ENCODE assay signal across 10 mouse cellular contexts in the genomic region with DNA sequence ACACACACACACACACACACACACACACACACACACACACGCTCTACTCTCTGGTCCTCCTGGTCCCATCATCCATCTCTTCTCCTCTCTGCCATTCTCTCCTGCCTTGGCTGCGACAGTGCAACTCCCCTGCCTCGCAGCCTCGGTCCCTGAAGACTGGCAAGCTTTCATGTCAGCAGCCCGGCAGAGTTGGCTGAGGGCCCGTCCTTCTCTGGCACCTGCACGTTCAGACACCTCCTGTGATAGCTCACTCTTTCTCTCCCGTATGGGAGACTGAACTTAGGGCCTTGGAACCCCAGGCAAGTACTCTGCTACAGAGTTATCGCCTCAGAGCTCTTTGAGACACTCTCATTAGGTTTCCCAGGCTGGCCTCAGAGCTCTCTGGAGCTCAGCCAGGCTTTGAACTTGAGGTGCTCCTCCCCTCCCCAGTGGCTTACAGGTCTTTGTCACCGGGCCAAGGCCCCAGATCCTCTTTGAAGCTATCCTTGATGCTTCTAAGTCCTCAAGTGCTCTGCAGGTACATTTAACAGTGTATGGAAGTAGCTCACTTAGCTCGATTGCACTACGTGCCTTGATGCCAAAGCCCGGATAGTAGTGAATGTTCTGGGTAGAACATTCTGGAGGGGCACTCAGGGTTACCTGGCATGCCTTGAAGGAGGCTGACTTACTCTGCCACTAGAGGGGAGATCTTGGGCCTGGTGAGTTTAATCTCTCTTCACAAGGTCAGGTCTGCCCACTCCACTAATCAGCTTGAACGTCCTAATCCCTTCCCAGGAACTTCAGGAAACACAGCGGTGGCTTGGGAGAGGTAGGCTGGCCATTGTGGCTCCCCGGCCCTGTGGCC. TPM values are rescaled to one million over a fixed set of nuclear protein-coding genes. Genes with fewer than 3 reads are reported as not detected.
DNase-seq lines count a peak whose midpoint lies in the region; ATAC-seq and TF ChIP-seq lines count a peak whose summit lies in the region.
"Had no signal": no experiment of that assay in that cellular context is flagged by ENCODE, and none has a peak within 500 bp of the region (broad histone marks: within the 10 kb centered on the region; RNA-seq: fewer than 3 reads in every experiment).

No protein-coding gene starts in this region.

- ATAC-seq in intestine, embryonic 16.5 days = no peak
- no peak for ATAC-seq in intestine, postnatal 0 days
- ATAC-seq in embryonic facial prominence, embryonic 15.5 days (ENCODE audit: insufficient number of reproducible peaks, low FRiP score, low TSS enrichment, low read depth) = no peak
- no peak for ATAC-seq in inflammation-experienced regulatory T-cells, adult 6 months
- ATAC-seq: Patski had no signal

- no peaks in the 10 kb centered on the region for H3K9me3 ChIP-seq in intestine, embryonic 16.5 days (ENCODE audit: control insufficient read depth, low read length)
- H3K9me3 ChIP-seq in intestine, postnatal 0 days (ENCODE audit: control insufficient read depth) = no peaks in the 10 kb centered on the region
- H3K9me3 ChIP-seq in embryonic facial prominence, embryonic 15.5 days (replicated peaks) = no peaks in the 10 kb centered on the region

- 74% methylated on average over 16 of the region's 16 CpGs for WGBS in intestine, embryonic 16.5 days
- WGBS in intestine, postnatal 0 days = 78% methylated on average over 16 of the region's 16 CpGs
- 59% methylated on average over 16 of the region's 16 CpGs for WGBS in embryonic facial prominence, embryonic 15.5 days

- peaks cover 28% of the 10 kb centered on the region for H3K4me1 ChIP-seq in intestine, embryonic 16.5 days (ENCODE audit: control insufficient read depth, insufficient read depth, low read length)
- peaks cover 11% of the 10 kb centered on the region for H3K4me1 ChIP-seq in intestine, postnatal 0 days (replicated peaks; ENCODE audit: control insufficient read depth, insufficient read depth, low read length)
- H3K4me1 ChIP-seq in embryonic facial prominence, embryonic 15.5 days = peaks cover 64% of the 10 kb centered on the region

- DNase-seq in adrenal gland, postnatal 14 days = peak; percentile 78
- DNase-seq in lung, adult 18-20 months = peak; percentile 53 to 71
- DNase-seq in adipocyte (ENCODE audit: low spot score) = no peak
- DNase-seq in T-cell, adult 2 months (ENCODE audit: low spot score) = no peak

- peaks cover 16% of the 10 kb centered on the region; the same call in 1 of the 2 replicates for H3K27me3 ChIP-seq in intestine, embryonic 16.5 days (replicated peaks; ENCODE audit: control insufficient read depth, insufficient read depth, low read length)
- peaks cover 18% of the 10 kb centered on the region for H3K27me3 ChIP-seq in intestine, postnatal 0 days (replicated peaks; ENCODE audit: control insufficient read depth, insufficient read depth, low read length)
- peaks cover 16% of the 10 kb centered on the region for H3K27me3 ChIP-seq in embryonic facial prominence, embryonic 15.5 days
- H3K27me3 ChIP-seq: Patski had no signal

- no peak overlapping the region for H3K27ac ChIP-seq in intestine, embryonic 16.5 days (ENCODE audit: low read length)
- H3K27ac ChIP-seq in intestine, postnatal 0 days (ENCODE audit: low read depth, low read length) = no peak overlapping the region
- peak overlapping the region; percentile 85 for H3K27ac ChIP-seq in embryonic facial prominence, embryonic 15.5 days (replicated peaks)
- H3K27ac ChIP-seq: macrophage had no signal

- peak overlapping the region; percentile 68; the same call in 1 of the 2 replicates for H3K9ac ChIP-seq in intestine, embryonic 16.5 days (ENCODE audit: low read depth, low read length)
- H3K9ac ChIP-seq in intestine, postnatal 0 days (ENCODE audit: low read depth, low read length) = no peak overlapping the region
- no peak overlapping the region for H3K9ac ChIP-seq in embryonic facial prominence, embryonic 15.5 days

- H3K36me3 ChIP-seq in intestine, embryonic 16.5 days (ENCODE audit: control insufficient read depth, insufficient read depth, low read length) = no peaks in the 10 kb centered on the region
- no peaks in the 10 kb centered on the region; the same call in 1 of the 2 replicates for H3K36me3 ChIP-seq in intestine, postnatal 0 days (ENCODE audit: control insufficient read depth, insufficient read depth)
- no peaks in the 10 kb centered on the region for H3K36me3 ChIP-seq in embryonic facial prominence, embryonic 15.5 days

- TF ChIP-seq CTCF in intestine, postnatal 0 days (IDR thresholded peaks at IDR 0.05; ENCODE audit: low read depth) = no peak

- no peak overlapping the region for H3K4me2 ChIP-seq in intestine, embryonic 16.5 days (ENCODE audit: low read depth, low read length)
- no peak overlapping the region for H3K4me2 ChIP-seq in intestine, postnatal 0 days (replicated peaks; ENCODE audit: low read depth)
- no peak overlapping the region for H3K4me2 ChIP-seq in embryonic facial prominence, embryonic 15.5 days (replicated peaks)

- H3K4me3 ChIP-seq in intestine, embryonic 16.5 days (ENCODE audit: low read length) = no peak overlapping the region
- no peak overlapping the region for H3K4me3 ChIP-seq in intestine, postnatal 0 days (ENCODE audit: low read depth, low read length)
- no peak overlapping the region for H3K4me3 ChIP-seq in embryonic facial prominence, embryonic 15.5 days (replicated peaks)

RNA-seq across cellular contexts. Expression of a gene that starts 2.5 kb away (rescaled TPM):
- polyA plus RNA-seq in intestine, embryonic 16.5 days (2015; fragmentation: Nextera tagmentation; extraction: Ambion mirVana) = 12.3 and 14.4 TPM in 2 replicates
- polyA plus RNA-seq in intestine, postnatal 0 days (2015; fragmentation: Nextera tagmentation; extraction: Ambion mirVana) = 17.5 and 20.2 TPM in 2 replicates
- 30.9 and 35.0 TPM in 2 replicates for total RNA-seq in adrenal gland, postnatal 14 days (2021)
- polyA plus RNA-seq in embryonic facial prominence, embryonic 15.5 days (2015; fragmentation: Nextera tagmentation; extraction: Ambion mirVana) = 32.7 and 33.3 TPM in 2 replicates
- polyA plus RNA-seq in inflammation-experienced regulatory T-cells, adult 6 months (2017; shearing (Covaris generic)) = under 1 TPM in 2 of 3 experiments, not detected in 1; 0.24 to 0.32 TPM
- polyA plus RNA-seq: macrophage had no signal

RNA-seq across cellular contexts. Expression of a gene that starts 3.2 kb away (rescaled TPM):
- 1.4 and 1.9 TPM in 2 replicates for polyA plus RNA-seq in intestine, embryonic 16.5 days (2015; fragmentation: Nextera tagmentation; extraction: Ambion mirVana)
- polyA plus RNA-seq in intestine, postnatal 0 days (2015; fragmentation: Nextera tagmentation; extraction: Ambion mirVana) = 0.84 and 1.1 TPM in 2 replicates
- total RNA-seq in adrenal gland, postnatal 14 days (2021) = 5.3 and 6.1 TPM in 2 replicates
- polyA plus RNA-seq in embryonic facial prominence, embryonic 15.5 days (2015; fragmentation: Nextera tagmentation; extraction: Ambion mirVana) = 3.6 and 3.8 TPM in 2 replicates
- polyA plus RNA-seq in inflammation-experienced regulatory T-cells, adult 6 months (2017; shearing (Covaris generic)) = not detected
- polyA plus RNA-seq: macrophage had no signal

RNA-seq across cellular contexts. Expression of a gene that starts 29.8 kb away (rescaled TPM):
- polyA plus RNA-seq in intestine, embryonic 16.5 days (2015; fragmentation: Nextera tagmentation; extraction: Ambion mirVana) = 10.8 and 11.9 TPM in 2 replicates
- polyA plus RNA-seq in intestine, postnatal 0 days (2015; fragmentation: Nextera tagmentation; extraction: Ambion mirVana) = 7.6 and 8.4 TPM in 2 replicates
- 11.2 and 14.3 TPM in 2 replicates for total RNA-seq in adrenal gland, postnatal 14 days (2021)
- 8.3 and 8.8 TPM in 2 replicates for polyA plus RNA-seq in embryonic facial prominence, embryonic 15.5 days (2015; fragmentation: Nextera tagmentation; extraction: Ambion mirVana)
- 1 to 10 TPM; 3.4 to 9.3 (median 3.9) TPM for polyA plus RNA-seq in inflammation-experienced regulatory T-cells, adult 6 months (2017; shearing (Covaris generic))

Comparison
In these comparisons a context has a peak if more than half of its experiments do, and no peak if none do; other contexts are left out.
1. DNase-seq: peak in adrenal gland, postnatal 14 days (single experiment) and lung, adult 18-20 months (2 of 2); none in adipocyte (single experiment) and T-cell, adult 2 months (single experiment).
2. RNA of a gene that starts 2.5 kb away (polyA plus RNA-seq): 32.7 to 33.3 TPM in embryonic facial prominence, embryonic 15.5 days, 17.5 to 20.2 TPM in intestine, postnatal 0 days and 12.3 to 14.4 TPM in intestine, embryonic 16.5 days; 0.24 to 0.32 TPM in inflammation-experienced regulatory T-cells, adult 6 months; every median in the first group is over 10 times any median in the second.